Mouse (Mus musculus): ENCODE data around the gene Gimap9.

DNA sequence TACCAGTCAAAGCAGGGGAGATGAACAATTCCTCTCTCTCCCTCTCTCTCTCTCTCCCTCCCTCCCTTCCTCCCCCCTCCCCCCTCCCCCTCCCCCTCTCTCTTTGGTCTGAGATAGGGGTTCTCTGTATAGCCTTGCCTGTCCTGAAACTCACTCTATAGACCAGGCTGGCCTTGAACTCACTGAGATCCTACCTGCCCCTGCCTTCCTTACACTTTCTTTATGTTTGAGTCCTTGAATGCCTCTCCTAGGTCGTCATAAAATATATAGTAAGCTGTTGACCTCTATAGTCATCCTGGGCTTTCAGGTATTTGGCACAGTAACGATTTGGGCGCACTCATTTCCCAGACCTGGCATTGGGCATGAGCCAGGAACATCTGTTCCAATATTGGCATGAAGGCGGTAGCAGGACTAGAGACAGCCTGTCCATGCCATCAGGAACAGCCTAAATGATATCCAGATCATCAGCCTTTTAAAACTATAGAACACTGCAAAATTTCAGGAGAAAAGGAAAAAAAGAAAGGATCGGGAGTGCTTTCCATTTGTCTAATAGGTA, 1.0 kb downstream of the Gimap9 start:
- TF ChIP-seq CTCF (IDR thresholded peaks at IDR 0.05; ENCODE audit: low read depth), result no peak
- no peak for TF ChIP-seq EP300 (IDR thresholded peaks at IDR 0.05; ENCODE audit: low read depth)

Measured in liver, postnatal 0 days (tissue).